Mouse (Mus musculus) heart, adult 18-20 months (tissue): Measurements from ENCODE around the gene Nfatc2ip. TPM values are rescaled to one million over a fixed set of nuclear protein-coding genes. Genes with fewer than 3 reads are reported as not detected.
"Not testable (repeated sequence)": the region's sequence is repeated elsewhere in the genome, so short reads cannot be mapped to it uniquely, and the experiment has no call there.

Source experiments
- DNase-seq, 2 experiments: peaks; one replicate each; pipeline ENCODE4 v3.0.0; 2021 to 2022; ENCODE audit warnings: mixed read lengths in 1 of 2
- total RNA-seq, 2 experiments: library from RNA; stranded (reverse); gene quantifications; 2 replicates each; pipeline ENCODE4 v1.2.3; 2021

The Nfatc2ip gene
- total RNA-seq, 2 experiments from 2014 or later = 3.8 to 3.9 TPM

DNA sequence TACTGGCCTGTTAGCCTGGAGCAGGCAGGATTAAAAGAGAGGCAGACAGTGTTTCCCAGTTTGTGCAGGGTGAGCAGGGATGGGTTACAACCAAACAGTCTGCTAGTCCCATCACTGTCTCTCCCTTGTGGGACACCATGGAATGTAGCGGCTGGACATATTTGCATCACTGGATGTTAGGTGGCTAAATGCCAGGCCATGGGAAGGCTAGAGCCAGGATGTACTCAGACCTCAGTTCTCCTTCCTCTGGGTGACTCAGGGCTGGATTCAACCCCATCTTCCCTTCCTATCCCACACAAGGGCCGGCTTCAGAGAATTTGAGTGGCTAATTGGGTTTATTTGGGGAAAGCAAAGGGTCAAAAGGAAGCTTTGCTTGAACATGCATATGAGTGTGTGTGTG is 12.1 kb upstream of the Nfatc2ip start:
- no peak for DNase-seq

DNA sequence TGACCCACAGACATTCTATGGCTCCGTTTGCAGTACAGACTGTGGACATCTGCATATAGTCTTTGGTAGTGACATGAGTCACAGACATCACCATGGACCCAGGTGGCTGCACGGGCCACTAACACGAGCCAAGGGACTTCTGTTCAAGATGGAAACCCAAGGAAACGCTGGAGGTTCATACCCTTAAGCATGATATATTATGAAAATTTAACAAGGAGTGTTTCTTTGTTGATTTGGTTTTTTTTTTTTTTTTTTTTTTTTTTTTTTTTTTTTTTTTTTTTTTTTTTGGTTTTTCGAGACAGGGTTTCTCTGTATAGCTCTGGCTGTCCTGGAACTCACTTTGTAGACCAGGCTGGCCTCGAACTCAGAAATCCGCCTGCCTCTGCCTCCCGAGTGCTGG is 6.0 kb upstream of the Nfatc2ip start:
- DNase-seq = not testable (repeated sequence)

DNA sequence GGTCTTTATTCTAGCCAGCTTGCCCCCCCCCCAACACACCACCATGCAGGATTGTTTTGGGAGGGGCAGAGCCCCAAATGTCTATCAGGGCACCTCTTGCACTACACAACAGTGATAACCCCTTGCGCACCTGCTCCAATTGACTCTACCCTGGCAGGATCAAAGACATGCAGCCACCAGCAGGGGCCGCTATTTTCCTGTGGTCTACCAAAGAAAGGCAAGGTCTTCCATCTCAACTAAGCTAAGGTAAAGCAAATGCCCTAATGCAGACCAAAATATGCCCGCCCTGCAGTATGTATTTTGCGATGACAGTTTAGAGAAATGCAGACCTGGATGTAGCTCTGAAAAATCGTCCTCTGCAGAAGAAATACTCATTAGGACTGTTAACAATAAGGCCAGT is 3.0 kb upstream of the Nfatc2ip start:
- DNase-seq = peak; percentile 76 to 90

DNA sequence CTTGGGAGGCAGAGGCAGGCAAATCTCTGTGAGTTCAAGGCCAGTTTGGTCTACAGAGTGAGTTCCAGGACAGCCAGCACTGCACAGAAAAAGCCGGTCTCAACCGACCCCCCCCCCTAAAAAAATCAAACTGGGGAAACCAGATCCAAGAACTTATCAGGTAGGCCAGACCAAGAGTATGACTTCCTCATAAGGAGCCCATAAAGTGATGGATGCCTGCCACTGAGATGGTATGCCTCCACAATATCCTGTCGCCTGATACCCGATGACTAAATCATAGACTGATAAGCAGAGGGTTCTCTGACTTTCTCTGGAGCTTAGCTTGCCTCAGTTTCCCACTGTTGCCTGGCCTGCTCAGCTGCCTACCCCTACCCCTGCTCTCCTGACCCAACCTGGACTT is 1.3 kb upstream of the Nfatc2ip start:
- DNase-seq = no peak

DNA sequence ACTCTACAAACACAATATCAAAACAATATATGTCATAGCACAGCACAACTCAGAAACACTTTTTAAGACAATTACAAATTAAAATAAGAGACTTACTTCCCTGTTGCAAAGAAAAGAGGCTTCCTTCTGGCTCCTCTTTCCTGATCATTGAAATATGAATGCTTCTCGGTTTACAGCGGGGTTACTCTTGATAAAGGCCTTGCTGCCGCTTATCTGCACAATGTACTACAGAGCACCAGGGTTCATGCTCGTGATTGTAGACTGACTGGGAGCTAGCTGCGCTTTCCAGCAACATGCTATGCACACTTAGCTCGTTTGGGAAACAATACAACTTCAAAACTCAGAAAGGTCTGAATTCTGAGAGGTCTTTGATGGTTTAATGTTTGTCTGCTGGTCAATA is 684 bp upstream of the Nfatc2ip start:
- peak in 1 of 2 experiments; percentile 21 for DNase-seq

DNA sequence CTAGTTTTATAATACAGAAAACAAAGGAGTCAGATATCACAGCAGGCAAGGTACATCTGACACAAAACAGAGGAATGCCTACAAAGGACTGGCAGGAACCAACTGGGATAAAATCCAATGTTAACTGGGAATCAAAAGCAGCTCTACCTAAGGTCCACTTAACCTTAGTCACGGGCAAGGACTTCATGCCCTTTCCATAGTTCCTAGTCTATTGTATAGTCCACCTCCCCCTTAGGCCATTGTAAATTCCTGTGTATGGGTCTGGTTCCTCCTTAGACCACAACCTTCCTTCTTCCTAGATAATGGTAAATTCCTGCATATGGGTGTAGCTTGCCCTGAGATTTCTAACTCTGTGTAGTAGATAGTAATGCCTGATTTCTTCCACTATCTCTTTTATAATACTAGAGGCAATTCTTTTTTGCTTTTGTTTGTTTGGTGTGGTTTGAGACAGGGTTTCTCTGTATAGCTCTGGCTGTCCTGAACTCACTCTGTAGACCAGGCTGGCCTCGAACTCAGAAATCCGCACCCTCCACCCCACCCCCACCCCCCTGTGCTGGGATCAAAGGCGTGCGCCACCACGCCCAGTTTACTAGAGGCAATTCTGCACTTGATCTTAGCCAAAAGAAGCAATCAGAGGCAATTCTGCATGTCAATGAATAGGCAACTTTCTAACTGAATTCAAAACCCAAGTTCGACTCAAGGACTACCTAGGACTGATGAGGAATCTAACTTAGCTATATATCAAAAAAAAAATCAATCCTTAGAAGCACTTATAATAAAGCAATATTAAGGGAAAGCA is 4.3 kb downstream of the Nfatc2ip start:
- not testable (repeated sequence) for DNase-seq

DNA sequence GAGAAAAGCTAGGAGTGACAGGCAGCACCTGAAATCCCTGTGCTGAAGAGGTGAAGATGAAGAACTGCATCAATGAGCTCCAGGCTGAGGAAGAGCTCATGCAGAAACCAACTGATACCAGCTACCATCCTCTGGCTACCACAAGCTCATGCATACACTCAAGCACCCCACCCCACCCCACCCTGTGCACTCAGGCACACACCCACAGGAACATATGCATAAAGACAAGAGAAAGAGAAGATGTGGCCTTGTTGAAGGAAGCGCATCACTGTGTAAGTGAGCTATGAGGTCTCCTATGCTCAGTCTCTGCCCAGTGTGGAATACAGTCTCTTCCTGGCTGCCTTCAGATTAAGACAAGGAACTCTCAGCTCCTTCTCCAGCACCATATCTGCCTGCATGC is 8.4 kb downstream of the Nfatc2ip start:
- DNase-seq = no peak

DNA sequence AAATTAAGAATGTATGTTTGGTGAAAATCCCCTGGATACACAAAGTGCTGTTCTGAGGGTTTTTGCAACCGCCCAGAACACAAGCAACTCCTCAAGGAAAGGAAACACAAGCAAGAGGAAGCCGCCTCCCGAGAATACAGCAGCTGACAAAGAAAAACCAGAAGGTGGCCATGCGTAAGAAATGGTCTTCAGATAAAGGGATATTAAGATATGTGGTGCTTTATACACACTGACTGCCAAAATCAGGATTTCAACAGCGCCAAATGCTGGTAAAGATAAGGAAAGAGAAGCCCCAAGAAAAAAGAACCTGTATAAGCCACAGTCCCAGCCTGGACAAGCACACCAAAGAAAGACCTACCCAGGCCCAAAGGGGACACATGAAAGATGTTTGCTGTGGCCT is 13.0 kb downstream of the Nfatc2ip start:
- no peak for DNase-seq

DNA sequence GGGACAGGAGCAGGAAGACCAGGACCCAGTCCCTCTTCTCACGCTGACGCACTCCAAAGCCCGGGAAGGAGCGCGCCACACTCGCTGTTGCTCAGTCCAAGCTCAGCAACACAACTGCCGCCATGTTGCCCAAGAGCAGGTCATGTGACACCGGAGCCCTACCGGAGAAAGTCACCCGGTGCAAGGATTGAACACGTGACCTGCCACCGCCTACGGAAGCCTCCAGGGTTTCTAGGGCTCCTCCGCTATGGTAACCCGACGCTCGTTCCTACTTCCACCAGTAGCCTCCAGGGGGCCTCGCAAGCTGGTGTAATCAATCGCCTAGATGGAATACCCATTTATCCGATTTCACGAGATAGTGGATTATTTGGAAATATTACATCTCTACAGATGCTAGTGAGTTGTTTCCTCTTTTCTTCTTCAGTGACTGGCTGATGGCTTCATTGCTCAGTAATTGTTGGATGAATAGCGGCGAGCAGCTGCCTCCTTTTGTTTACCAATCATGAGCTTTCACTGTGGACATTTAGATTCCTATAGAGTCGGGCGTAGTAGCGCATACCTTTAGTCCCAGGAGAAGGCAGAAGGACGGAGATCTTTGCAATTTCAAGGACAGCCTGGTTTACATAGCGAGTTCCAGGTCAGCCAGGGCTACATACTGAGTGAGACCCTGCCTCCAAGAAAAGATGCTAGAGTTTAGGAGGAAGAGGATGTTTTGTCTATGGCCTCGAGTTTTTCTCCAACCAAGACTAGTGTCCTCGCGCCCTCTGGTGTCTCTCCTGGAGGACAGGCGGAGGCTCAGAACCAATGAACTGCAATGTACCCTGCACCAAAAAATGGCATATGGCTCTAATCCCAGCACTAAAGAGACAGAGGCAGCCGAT is 19.0 kb downstream of the Nfatc2ip start, which contains the start of gene Spns1:
Gene Spns1 (minus strand): TSS at position 173 of the 881 bp plus-strand sequence.
- DNase-seq = peak; percentile 97

DNA sequence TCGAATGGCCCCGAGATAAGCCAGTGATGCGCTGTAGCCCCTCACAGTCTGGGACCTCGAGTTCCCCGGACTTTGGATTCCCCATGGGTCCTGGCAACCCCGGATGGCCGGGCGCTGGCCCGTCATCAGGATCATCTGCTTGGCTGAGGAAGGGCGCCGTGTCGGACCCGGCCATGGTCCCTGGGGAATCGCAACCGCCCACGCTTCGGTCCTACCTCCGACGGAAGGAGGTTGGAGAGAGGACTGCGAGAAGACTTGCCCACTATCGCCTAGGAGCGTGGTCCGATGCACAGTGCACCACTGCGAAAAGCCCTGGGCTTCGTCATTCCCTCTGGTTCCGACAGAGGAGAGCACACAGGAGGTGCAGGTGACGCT is 19.6 kb downstream of the Nfatc2ip start:
- DNase-seq = peak in 1 of 2 experiments; percentile 12

DNA sequence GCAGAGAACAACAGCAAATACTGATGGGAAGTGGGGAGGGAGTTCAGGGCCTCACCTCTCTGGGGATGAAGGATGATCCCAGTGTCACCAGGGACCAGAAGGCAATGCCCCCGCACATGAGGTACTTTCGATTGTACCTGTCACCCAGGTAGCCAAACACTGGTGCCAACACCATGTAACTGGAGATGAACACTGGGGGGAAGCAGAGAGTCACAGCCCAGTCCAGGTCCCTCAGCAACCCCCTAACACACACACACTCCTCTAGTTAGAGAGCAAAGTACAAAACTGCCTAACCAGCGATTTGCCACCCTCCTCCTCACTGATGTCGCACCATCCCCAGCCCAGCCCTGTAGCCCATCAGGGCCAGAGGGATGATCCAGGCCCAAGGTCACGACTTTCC is 21.5 kb downstream of the Nfatc2ip start:
- no peak for DNase-seq

DNA sequence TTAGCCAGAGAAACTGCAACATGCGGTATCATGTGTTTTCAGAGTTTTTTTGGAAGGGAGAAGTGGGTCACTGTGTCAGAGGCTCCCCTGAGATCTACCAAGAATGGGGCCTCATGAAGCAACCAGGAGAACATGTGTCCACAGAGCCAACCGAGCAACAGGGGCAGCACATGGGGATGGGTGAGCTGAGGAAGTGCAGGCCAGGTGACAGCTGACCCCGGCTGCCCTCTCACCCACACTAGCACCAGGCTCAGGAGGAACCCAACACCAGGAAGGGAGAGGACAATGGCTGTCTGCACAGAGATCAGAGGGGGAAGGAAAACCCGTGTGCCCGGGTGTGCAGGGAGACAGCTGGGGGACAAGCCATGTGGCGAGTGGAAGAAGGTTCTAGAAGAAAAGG is 22.0 kb downstream of the Nfatc2ip start:
- DNase-seq = no peak

DNA sequence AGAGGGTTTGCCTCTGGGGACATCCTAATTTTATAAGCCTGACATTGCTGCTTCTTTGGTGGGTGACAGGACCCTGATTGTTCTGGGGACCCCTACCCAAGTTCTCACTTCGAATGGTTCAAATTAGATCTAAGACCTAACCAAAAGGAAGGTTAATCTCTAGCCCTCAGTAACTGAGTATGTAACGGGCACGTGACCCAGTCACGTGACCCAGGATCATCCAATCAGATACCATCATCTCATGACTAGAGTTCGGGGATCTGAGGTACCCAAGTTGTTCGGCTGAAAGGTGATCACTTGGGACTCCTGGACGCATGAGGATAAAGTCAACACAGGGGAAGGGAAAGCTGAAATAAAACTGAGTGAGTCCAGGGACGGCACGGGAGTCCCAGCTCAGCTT is 23.5 kb downstream of the Nfatc2ip start:
- DNase-seq = no peak

DNA sequence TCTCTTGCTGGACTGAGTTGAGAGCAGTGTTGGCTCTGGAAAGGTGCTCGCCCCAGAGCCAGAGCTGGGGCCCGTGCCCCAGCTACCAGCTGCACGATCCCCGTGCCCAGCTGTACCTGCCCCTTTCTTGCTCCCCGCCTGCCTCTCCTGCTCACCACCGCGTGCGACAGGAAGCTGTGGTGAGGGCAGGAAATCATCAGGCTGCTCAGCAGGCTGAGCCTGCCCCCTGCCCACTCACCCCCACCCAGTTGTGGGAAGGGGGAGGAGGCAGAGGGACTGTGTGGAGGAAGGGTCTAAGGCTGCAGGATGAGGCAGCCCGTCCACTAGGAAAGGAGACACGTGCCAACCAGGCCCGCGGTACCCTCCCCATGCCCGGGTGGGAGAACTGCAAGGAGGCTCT is 27.1 kb downstream of the Nfatc2ip start, which contains the start of gene Lat:
Gene Lat (minus strand): TSS at position 178 of the 400 bp plus-strand sequence.
- DNase-seq = peak in 1 of 2 experiments; percentile 41

DNA sequence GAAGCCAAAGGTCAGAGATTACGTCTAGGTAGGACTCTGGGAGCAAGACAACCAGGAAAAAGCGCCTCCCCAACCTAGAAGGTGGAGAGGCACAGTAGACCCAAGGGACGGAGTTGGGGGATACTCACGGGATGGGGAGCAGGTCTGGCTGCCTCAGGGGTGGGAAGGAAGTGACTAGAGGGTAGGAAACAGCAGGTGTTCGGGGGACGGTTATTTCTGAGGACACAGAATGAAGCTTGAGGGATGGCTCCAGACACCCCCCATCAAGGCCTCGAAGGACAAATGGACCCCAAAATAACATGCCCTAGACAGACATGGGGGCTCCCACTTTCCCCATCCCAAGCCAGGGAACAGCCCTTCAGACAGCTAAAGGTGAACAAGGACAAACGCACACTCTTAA is 28.2 kb downstream of the Nfatc2ip start:
- DNase-seq = no peak

DNA sequence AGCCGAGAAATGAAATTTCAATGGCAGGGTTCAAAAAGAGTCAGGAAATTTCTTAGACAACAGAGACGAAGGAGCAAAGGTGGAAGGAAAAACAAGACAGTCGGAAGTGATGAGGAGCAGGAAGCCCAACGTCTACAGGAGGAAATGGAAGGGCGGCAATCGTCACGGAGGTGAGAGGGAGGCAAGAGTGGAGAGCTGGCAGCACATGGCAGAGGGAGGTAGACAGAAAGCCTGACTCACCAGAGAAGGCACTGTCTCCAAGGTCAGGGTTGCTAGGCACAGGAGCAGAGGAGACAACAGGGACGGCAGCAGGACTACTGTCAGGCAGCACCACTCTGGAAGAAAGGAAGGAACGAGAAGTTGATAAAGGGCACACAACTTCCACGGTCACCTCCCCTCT is 28.9 kb downstream of the Nfatc2ip start:
- DNase-seq = no peak

DNA sequence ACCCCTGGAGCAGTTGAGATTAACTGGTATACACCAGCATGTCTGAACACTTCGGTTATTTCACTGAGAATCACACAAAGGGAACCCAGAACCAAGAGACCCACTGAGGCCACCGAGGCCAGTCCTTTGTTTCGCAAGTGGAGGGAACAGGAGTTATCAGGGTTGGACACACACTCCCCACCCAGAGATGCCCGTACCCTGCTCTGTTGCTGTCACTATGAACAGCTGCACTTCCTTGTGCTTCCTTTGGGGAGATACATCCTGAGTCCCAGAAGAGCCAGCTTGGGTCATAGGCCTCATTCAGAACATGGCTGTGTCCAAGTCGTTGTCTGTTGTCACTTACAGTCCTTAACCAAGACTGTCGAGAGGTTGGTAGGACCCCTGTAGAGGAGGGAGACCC is 33.5 kb downstream of the Nfatc2ip start:
- no peak for DNase-seq

DNA sequence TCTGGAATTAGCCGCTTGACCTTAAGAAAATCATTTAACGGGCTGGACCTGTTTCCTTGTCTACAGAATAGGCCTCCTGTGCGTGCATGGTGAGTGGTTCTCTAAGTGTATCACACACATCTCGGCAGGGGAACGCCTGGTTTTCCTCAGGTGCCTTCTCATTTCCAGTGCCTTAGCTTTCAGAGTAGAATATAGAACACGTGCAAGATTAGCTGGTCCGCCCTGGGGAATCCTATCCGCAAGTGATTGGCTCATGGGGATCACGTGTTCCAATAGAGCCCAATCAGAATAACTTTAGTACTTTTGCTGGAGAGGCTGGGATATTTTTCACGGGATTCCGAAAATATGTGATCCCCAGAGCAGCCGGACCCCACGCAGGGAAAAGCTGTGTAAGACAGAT is 37.5 kb downstream of the Nfatc2ip start:
- DNase-seq = no peak

DNA sequence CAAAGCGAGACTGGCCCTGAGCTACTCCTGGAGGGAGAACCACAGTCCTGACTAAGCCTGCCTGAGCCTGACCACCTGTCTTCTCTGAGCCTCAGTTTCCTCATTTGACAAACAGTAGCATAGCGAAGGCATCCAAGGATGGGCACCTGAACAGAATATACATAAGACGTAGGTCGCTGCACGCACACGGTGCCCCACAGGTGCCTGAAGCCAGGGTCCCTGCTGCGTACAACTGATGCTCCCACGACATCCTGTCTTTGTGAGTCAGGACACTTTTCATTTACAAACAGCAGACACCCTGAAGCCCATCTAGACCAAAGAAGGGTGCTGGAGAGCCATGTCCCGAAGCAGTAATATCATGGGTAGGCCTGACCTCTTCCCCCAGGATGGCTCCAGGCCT is 38.1 kb downstream of the Nfatc2ip start:
- DNase-seq = no peak

DNA sequence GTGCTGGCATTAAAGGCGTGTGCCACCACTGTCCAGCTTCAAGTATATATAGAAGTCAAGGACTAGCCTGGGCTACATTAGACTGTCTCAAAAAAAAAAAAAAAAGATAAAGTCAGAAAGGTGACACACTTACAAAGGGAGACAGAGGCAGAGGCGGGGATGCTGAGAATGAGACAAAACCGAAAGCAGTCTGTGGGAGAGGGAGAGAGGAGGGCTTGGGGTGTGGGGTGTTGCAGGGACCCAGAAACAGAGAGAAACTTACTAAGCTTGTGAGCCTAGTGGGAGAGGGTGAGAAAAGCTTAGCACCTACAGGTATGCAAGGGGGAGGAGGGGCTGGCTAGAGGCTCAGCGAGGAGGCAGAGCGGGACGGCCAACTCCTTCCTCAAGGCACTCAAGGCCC is 38.7 kb downstream of the Nfatc2ip start:
- DNase-seq = no peak

DNA sequence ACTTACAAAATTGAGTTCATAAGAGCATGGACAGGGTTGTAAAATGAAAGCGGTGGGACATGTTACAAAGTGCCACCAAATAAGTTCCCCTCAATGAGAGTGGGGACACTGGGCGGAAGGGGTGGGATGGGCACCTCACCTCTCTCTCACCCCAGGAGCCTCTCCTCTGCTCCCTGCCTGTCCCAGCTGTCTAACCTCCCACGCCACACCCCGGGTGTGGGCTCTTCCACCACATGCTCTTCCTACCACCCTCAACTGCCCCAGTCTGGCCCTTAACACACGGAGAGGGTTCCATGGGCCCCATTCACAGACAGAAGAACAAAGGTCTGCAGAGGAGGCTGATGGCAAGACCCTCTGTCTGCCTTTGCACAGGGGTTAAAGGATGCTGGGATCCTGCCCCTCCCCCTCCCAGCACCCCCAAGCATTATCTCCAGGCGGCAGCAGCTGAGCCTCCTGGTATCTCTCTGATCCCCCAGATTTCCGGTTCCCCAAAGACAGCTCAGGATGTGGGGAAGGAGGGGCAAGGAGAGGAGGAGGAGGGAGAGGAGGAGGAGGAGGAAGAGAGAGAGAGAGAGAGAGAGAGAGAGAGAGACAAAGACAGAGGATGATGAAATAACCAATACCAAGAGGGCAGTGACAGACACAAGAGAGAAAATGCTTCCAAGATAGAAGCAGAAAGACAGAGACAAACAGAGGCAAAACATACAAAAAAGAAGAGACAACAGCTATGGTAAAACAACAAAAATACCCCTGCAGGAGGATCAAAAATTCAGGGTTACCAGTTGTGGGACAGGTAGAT is 39.5 kb downstream of the Nfatc2ip start:
- no peak for DNase-seq

DNA sequence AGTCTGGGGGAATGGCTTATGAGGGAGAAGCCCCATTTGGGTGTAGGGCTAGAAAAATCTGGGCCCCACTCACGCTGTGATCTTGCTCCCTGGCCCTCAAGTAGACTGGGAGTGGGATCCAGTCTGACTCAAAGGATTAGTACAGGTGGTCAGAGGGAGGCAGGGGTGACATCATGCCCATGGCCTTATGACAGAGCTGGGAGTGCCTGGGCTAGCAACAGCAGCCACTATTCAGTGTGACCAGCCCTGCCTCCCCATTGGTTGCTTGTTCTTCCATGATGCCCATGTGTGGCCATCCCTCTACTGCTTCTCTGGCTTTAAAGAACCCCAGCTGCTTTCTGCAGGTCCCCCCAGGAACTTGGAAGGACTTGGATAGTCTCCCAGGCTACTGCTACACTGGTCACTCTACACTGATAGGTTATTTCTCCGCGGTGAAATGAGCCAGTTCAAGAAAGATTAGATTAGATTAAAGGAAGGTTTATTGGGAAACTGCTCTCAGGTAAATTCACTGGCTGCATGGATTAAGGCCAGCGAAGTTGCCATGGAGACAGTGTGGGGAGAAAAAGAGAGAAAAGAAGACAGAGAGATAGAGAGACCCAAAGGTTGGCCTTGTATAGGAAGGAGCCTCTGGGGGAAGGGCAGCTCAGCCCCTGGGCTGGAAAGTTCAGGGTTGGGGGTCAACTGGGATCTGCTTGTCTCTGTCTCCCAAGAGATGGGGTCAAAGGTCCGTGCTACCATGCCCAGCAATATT is 40.5 kb downstream of the Nfatc2ip start:
- no peak for DNase-seq
